Mouse (Mus musculus) E14TG2a.4 (cell line): ENCODE results near the gene Pop4.
A peak's percentile ranks its signal among the peaks of the same experiment; 100 is the strongest.

Source experiments
- H3K27me3 ChIP-seq: 2 replicates; pipeline ENCODE4 v1.6.1; 2014; ENCODE audit warnings: low read length, control low read depth; ENCODE audit not compliant: insufficient read depth
- H3K36me3 ChIP-seq: 2 replicates; pipeline ENCODE4 v1.6.1; 2014; ENCODE audit warnings: low read length, control low read depth; ENCODE audit not compliant: insufficient read depth
- H3K4me1 ChIP-seq: replicated peaks from 2 replicates; pipeline ENCODE4 v1.6.1; 2014; ENCODE audit warnings: low read depth, low read length, control low read depth
- H3K4me3 ChIP-seq: replicated peaks from 2 replicates; pipeline ENCODE4 v1.5.1; 2014; ENCODE audit warnings: mild to moderate bottlenecking, low read length
- H3K9me3 ChIP-seq: 2 replicates; pipeline ENCODE4 v1.6.1; 2014; ENCODE audit warnings: low read length, control low read depth
- CTCF ChIP-seq: conservative IDR thresholded peaks from 2 replicates; pipeline ENCODE4 v1.5.1; 2014; ENCODE audit warnings: low read length
- NANOG ChIP-seq: IDR thresholded peaks from 2 replicates; pipeline ENCODE4 v1.6.1; 2014; ENCODE audit warnings: borderline replicate concordance, low read length, mixed read lengths
- POU5F1 ChIP-seq: IDR thresholded peaks from 2 replicates; pipeline ENCODE4 v1.6.1; 2014; ENCODE audit warnings: low read length, borderline replicate concordance

The Pop4 gene

DNA sequence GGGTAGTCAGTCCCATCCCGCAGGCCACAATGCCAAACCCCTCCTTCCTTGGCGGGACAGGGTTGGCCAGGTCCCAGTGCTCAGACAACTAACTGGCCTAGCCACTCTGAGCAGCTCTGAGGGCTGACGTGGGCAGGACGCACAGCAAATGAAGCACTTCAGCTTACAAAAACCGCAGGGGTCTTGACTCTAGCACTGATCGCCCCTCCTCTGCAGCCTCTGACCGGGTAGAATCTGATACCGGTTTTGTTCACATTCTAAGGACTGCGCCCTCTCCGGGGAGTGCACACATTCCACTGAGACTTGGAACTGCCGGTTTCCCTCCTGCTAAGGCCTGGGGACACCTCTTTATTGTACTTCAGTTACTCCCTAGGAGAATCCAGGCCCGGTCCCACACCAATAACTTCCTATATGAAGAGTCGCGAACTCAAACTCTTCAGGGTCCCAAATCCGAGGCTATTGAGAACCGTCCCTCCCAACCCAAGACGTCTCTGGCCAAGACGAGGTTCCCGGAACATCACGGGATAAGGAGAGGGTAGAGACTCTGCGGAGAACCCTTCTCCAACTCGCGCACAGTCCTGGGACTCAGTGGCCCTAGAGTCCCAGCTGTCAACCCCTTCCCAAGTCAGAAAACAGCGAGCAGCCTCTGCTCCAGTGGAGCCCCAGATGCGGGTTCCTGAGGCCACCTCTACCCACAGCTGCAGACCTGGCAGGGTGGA is 43.9 kb downstream of the Pop4 start:
- no peak for TF ChIP-seq NANOG
- TF ChIP-seq CTCF, result no peak
- TF ChIP-seq POU5F1, result no peak
- peak overlapping the region; percentile 92 for H3K4me3 ChIP-seq
- H3K9me3 ChIP-seq, result peaks cover 6% of the 10 kb centered on the region; the same call in 1 of the 2 replicates
- H3K36me3 ChIP-seq, result no peaks in the 10 kb centered on the region
- peaks cover 7% of the 10 kb centered on the region for H3K27me3 ChIP-seq
- H3K4me1 ChIP-seq, result peaks cover 73% of the 10 kb centered on the region

GRCm38 (mm10) chr7:38226226-38226625 is 45.0 kb downstream of the Pop4 start:
- Histone ChIP-seq H3K9me3 (peaks cover 6% of the 10 kb centered on the region; the same call in 1 of the 2 replicates), H3K36me3 (peaks cover 8% of the 10 kb centered on the region), H3K4me1 (peaks cover 73% of the 10 kb centered on the region), H3K4me3 (peak overlapping the region; percentile 92; the same call in 1 of the 2 replicates), H3K27me3 (peaks cover 18% of the 10 kb centered on the region)
- no peak for TF ChIP-seq CTCF
- no peak for TF ChIP-seq POU5F1
- TF ChIP-seq NANOG, result no peak

GRCm38 (mm10) chr7:38224577-38225369 is 46.5 kb downstream of the Pop4 start:
- Histone ChIP-seq H3K27me3 (peaks cover 32% of the 10 kb centered on the region), H3K4me3 (peak overlapping the region; percentile 43; the same call in 1 of the 2 replicates), H3K36me3 (peaks cover 23% of the 10 kb centered on the region), H3K4me1 (peaks cover 65% of the 10 kb centered on the region), H3K9me3 (peaks cover 6% of the 10 kb centered on the region; the same call in 1 of the 2 replicates)
- no peak for TF ChIP-seq POU5F1

DNA sequence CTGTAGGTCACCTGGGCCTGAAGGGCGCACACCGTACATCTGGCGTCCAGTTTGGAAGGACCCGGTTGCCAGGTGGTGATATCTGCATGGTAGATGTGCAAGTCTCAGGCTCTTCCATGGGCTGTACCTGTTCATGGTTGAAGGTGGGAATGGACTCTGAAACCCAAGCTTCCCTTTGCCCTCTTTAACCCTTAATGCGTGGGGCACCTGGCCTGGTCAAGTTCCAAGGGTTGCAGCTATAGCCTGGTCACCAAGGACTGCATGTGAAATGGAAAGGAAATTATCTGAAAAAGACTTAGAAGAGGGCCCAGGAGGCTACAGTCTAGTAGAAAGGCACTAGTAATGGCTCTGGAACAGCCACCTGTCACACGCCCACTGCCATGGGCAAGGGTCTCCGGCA is 50.4 kb downstream of the Pop4 start:
- peaks cover 37% of the 10 kb centered on the region for H3K36me3 ChIP-seq
- no peaks in the 10 kb centered on the region for H3K9me3 ChIP-seq
- H3K27me3 ChIP-seq, result peaks cover 32% of the 10 kb centered on the region
- H3K4me3 ChIP-seq, result peak overlapping the region; percentile 69
- peaks cover 47% of the 10 kb centered on the region for H3K4me1 ChIP-seq
- no peak for TF ChIP-seq POU5F1
- no peak for TF ChIP-seq CTCF
- no peak for TF ChIP-seq NANOG

DNA sequence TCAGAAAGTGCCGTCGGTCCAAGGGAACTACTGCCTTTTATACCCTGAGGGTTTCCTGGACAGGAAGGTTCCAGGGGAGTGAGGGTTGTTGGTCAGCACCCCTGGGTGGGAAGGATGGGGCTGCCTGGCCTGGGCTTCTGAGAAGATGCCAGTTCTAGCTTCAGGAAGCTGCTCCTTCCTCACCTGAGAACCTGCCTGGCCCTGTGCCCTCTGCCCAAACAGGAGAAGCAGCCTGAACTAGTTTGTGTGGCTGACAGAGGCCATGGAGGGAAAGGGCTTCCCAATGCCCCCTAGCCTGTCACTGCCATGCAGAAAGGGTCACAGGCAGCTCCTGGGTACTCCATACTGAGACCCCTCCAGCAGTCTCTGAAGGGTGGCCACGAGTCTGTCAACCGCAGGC is 51.7 kb downstream of the Pop4 start:
- no peak overlapping the region for H3K4me3 ChIP-seq
- no peak for TF ChIP-seq NANOG
- TF ChIP-seq CTCF, result no peak
- no peak for TF ChIP-seq POU5F1
- peaks cover 50% of the 10 kb centered on the region for H3K4me1 ChIP-seq
- no peaks in the 10 kb centered on the region for H3K9me3 ChIP-seq
- H3K36me3 ChIP-seq, result peaks cover 37% of the 10 kb centered on the region
- peaks cover 32% of the 10 kb centered on the region for H3K27me3 ChIP-seq

GRCm38 (mm10) chr7:38218631-38219367 is 52.4 kb downstream of the Pop4 start:
- H3K27me3 ChIP-seq, result peaks cover 32% of the 10 kb centered on the region
- H3K4me3 ChIP-seq, result no peak overlapping the region
- H3K36me3 ChIP-seq, result peaks cover 37% of the 10 kb centered on the region
- peaks cover 53% of the 10 kb centered on the region for H3K4me1 ChIP-seq
- TF ChIP-seq POU5F1 (no peak), CTCF (no peak), NANOG (no peak)
- H3K9me3 ChIP-seq, result no peaks in the 10 kb centered on the region

GRCm38 (mm10) chr7:38217417-38218171 is 53.6 kb downstream of the Pop4 start:
- no peaks in the 10 kb centered on the region for H3K9me3 ChIP-seq
- peaks cover 28% of the 10 kb centered on the region for H3K27me3 ChIP-seq
- no peak overlapping the region for H3K4me3 ChIP-seq
- no peak for TF ChIP-seq NANOG
- TF ChIP-seq CTCF, result no peak
- TF ChIP-seq POU5F1, result no peak
- H3K36me3 ChIP-seq, result peaks cover 37% of the 10 kb centered on the region
- H3K4me1 ChIP-seq, result peaks cover 61% of the 10 kb centered on the region

DNA sequence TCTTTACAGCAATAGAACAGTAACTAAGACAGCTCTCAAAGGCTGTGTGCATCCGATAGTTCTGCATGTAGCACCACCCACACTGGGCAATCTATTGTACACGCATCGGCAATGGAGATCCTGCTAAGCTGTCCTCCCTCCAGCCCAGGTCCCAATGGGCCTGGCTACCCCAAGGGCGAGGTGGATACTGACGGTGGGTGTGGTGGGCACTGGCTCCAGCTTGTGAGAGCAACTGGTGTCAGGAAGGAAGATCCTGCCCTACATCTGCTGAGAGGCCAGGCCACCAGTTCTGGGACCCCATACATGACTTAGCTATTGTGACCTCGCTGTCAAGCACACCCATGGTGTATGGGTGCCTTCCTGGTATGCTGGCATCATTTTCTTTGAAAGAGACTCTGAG is 55.5 kb downstream of the Pop4 start:
- no peak for TF ChIP-seq NANOG
- TF ChIP-seq POU5F1, result no peak
- TF ChIP-seq CTCF, result no peak
- no peaks in the 10 kb centered on the region for H3K9me3 ChIP-seq
- H3K4me1 ChIP-seq, result peaks cover 48% of the 10 kb centered on the region
- H3K27me3 ChIP-seq, result peaks cover 9% of the 10 kb centered on the region
- no peak overlapping the region for H3K4me3 ChIP-seq
- H3K36me3 ChIP-seq, result peaks cover 24% of the 10 kb centered on the region
